Mouse (Mus musculus): ENCODE results near the gene Bckdha. TPM values are rescaled to one million over a fixed set of nuclear protein-coding genes. Genes with fewer than 3 reads are reported as not detected.

Gene Bckdha
- polyA plus RNA-seq, 1 experiment from 2014 or later: 55.3 TPM

Other genes starting within 250 kb of the Bckdha start
- 1.9 and 4.3 TPM in 2 replicates for gene Cxcl17, start 246.1 kb downstream of the Bckdha start, polyA plus RNA-seq (2015; fragmentation: Nextera tagmentation; extraction: Ambion mirVana)
- 6.7 and 7.1 TPM in 2 replicates for gene Ceacam1, start 181.4 kb downstream of the Bckdha start, polyA plus RNA-seq (2015; fragmentation: Nextera tagmentation; extraction: Ambion mirVana)
- 0.11 TPM in 1 of 2 replicates, not detected in the other for gene Ceacam2, start 119.1 kb downstream of the Bckdha start, polyA plus RNA-seq (2015; fragmentation: Nextera tagmentation; extraction: Ambion mirVana)
- gene Erich4, start 43.1 kb downstream of the Bckdha start, polyA plus RNA-seq (2015; fragmentation: Nextera tagmentation; extraction: Ambion mirVana): not detected in 2 replicates
- gene Dmac2, start 39.6 kb downstream of the Bckdha start, polyA plus RNA-seq (2015; fragmentation: Nextera tagmentation; extraction: Ambion mirVana): 30.6 and 33.8 TPM in 2 replicates
- gene B3gnt8, start 32.3 kb downstream of the Bckdha start, polyA plus RNA-seq (2015; fragmentation: Nextera tagmentation; extraction: Ambion mirVana): 13.5 and 13.8 TPM in 2 replicates
- gene Exosc5, start 183 bp upstream of the Bckdha start, polyA plus RNA-seq (2015; fragmentation: Nextera tagmentation; extraction: Ambion mirVana): 70.1 and 71.3 TPM in 2 replicates
- gene Tmem91, start 16.2 kb upstream of the Bckdha start, polyA plus RNA-seq (2015; fragmentation: Nextera tagmentation; extraction: Ambion mirVana): 3.2 and 3.4 TPM in 2 replicates
- gene B9d2, start 21.8 kb upstream of the Bckdha start, polyA plus RNA-seq (2015; fragmentation: Nextera tagmentation; extraction: Ambion mirVana): 29.0 and 31.3 TPM in 2 replicates
- 4.3 and 4.8 TPM in 2 replicates for gene Tgfb1, start 28.0 kb upstream of the Bckdha start, polyA plus RNA-seq (2015; fragmentation: Nextera tagmentation; extraction: Ambion mirVana)
- gene Ccdc97, start 60.1 kb upstream of the Bckdha start, polyA plus RNA-seq (2015; fragmentation: Nextera tagmentation; extraction: Ambion mirVana): 25.2 and 32.8 TPM in 2 replicates
- gene Hnrnpul1, start 95.8 kb upstream of the Bckdha start, polyA plus RNA-seq (2015; fragmentation: Nextera tagmentation; extraction: Ambion mirVana): 56.8 and 61.0 TPM in 2 replicates
- gene Axl, start 129.7 kb upstream of the Bckdha start, polyA plus RNA-seq (2015; fragmentation: Nextera tagmentation; extraction: Ambion mirVana): 112 and 124 TPM in 2 replicates
- gene Cyp2s1, start 157.9 kb upstream of the Bckdha start, polyA plus RNA-seq (2015; fragmentation: Nextera tagmentation; extraction: Ambion mirVana): 6.1 and 7.8 TPM in 2 replicates
- not detected in 2 replicates for gene Cyp2b10, start 238.6 kb upstream of the Bckdha start, polyA plus RNA-seq (2015; fragmentation: Nextera tagmentation; extraction: Ambion mirVana)

All from embryonic facial prominence, embryonic 15.5 days (tissue).